Mouse (Mus musculus) heart, postnatal 0 days (tissue): ENCODE measurements around the gene Cldn1. TPM values are rescaled to one million over a fixed set of nuclear protein-coding genes. Genes with fewer than 3 reads are reported as not detected.

Experiments
- ATAC-seq: fragments of 200-750 bp; cut with Nextera tagmentation; 2 replicates; pipeline ENCODE4 v1.8.0; 2017; ENCODE audit warnings: low read depth, moderate number of reproducible peaks, moderate library complexity; ENCODE audit not compliant: insufficient read depth
- DNase-seq: peaks from one replicate; pipeline ENCODE4 v3.0.0-alpha.2; 2016; ENCODE audit warnings: low spot score
- H3K27ac ChIP-seq: fragments of 300-500 bp; sonication (generic); 2 replicates; pipeline ENCODE4 v1.5.1; 2014; ENCODE audit warnings: low read depth, mild to moderate bottlenecking
- H3K27me3 ChIP-seq: fragments of 300-500 bp; sonication (generic); 2 replicates; pipeline ENCODE4 v1.6.1; 2014; ENCODE audit warnings: low read length, mixed read lengths; ENCODE audit not compliant: control insufficient read depth, insufficient read depth
- H3K36me3 ChIP-seq: fragments of 300-500 bp; sonication (generic); replicated peaks from 2 replicates; pipeline ENCODE4 v1.6.1; 2014; ENCODE audit warnings: low read length, mixed read lengths; ENCODE audit not compliant: control insufficient read depth, insufficient read depth
- H3K4me1 ChIP-seq: fragments of 300-500 bp; sonication (generic); 2 replicates; pipeline ENCODE4 v1.6.1; 2014; ENCODE audit warnings: antibody characterized with exemption; ENCODE audit not compliant: control insufficient read depth, insufficient read depth
- H3K4me2 ChIP-seq: fragments of 300-500 bp; sonication (generic); 2 replicates; pipeline ENCODE4 v1.6.1; 2014; ENCODE audit warnings: low read depth, mild to moderate bottlenecking, low read length, moderate library complexity
- H3K4me3 ChIP-seq: fragments of 300-500 bp; sonication (generic); 2 replicates; pipeline ENCODE4 v1.5.1; 2014; ENCODE audit warnings: low read depth, low read length
- H3K9ac ChIP-seq: fragments of 300-500 bp; sonication (generic); replicated peaks from 2 replicates; pipeline ENCODE4 v1.6.1; 2014; ENCODE audit warnings: low read depth, low read length, mixed read lengths
- H3K9me3 ChIP-seq: fragments of 300-500 bp; sonication (generic); replicated peaks from 2 replicates; pipeline ENCODE4 v1.6.1; 2016; ENCODE audit warnings: low read length; ENCODE audit not compliant: control insufficient read depth
- CTCF ChIP-seq: IDR thresholded peaks from 2 replicates; pipeline ENCODE4 v1.5.1; 2016; ENCODE audit warnings: antibody characterized with exemption, control low read depth, low read depth
- EP300 ChIP-seq: IDR thresholded peaks from 2 replicates; pipeline ENCODE4 v1.6.1; 2016; ENCODE audit warnings: antibody characterized with exemption, low read depth
- WGBS: fragments of 180-500 bp; shearing (Covaris S2); extraction: QIAGEN DNeasy Blood & Tissue Kit; methylation state at CpG from one replicate; pipeline ENCODE4 v1.1.7; 2014; 5-methylcytosine and 5-hydroxymethylcytosine counted together
- polyA plus RNA-seq: library from polyadenylated mRNA; unstranded; fragments of >200 nt; fragmentation: Nextera tagmentation; extraction: Ambion mirVana; gene quantifications from 2 replicates; pipeline ENCODE4 v1.2.1, GENCODE M21; 2015
- total RNA-seq: library from RNA; depleted of rRNA; stranded (reverse); fragments of >200 nt; gene quantifications from 2 replicates; pipeline ENCODE4 v1.2.3, GENCODE M21; 2014; ENCODE audit warnings: low replicate concordance

Cldn1 gene
- total and polyA plus RNA-seq, 2 experiments from 2014 or later: 0.11 to 2.2 TPM

GRCm38 (mm10) chr16:26368121-26368520 lies 3.5 kb downstream of the Cldn1 start:
- no peaks in the 10 kb centered on the region for H3K36me3 ChIP-seq
- DNase-seq (no peak), ATAC-seq (no peak)
- H3K4me1 ChIP-seq: 0 out of 2 replicates have a peak, but pooled peaks cover 3% of the 10 kb centered on the region
- no peak for TF ChIP-seq CTCF
- no peak for TF ChIP-seq EP300
- no peak overlapping the region for H3K4me2 ChIP-seq
- no peaks in the 10 kb centered on the region for H3K27me3 ChIP-seq
- H3K9me3 ChIP-seq: no peaks in the 10 kb centered on the region
- H3K9ac ChIP-seq: no peak overlapping the region
- H3K27ac ChIP-seq: no peak overlapping the region
- 59% methylated on average over 5 of the region's 5 CpGs for WGBS
- no peak overlapping the region for H3K4me3 ChIP-seq

DNA sequence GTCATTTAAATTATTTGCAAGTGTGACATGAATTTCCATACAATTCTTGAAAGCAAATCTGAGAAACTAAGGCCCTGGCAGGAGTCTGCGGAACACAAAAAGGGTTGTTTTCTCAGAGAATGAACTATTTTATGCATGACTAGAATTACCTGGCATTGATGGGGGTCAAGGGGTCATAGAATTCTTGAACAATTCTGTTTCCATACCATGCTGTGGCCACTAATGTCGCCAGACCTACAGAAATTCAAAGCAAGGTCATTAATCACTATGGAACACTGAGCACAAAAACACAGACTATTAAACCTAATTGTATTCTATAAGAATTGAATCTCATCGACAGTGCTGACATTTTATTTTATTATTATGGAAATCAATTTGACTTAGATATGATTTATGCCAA lies 10.9 kb downstream of the Cldn1 start:
- no peak overlapping the region for H3K9ac ChIP-seq

DNA sequence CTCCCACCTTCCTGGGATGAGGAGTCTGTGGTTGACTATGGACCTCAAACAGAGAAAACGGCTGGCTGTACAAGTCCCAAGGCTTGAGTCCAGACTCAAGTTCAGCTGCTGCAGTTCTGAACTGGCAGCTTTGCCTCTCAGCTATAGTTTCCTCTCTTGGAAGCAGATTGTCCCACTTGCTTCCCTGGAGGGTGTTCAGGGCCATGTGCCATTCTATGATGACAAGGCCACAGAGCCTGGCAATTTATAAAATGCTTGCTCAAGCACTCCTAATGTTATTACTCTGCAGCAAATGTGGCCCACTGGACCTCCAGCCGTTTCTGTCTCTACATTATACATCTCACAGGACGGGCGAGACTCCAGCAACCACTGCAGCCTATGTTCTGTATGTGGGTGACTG lies 12.0 kb downstream of the Cldn1 start:
- H3K9ac ChIP-seq: no peak overlapping the region
- H3K36me3 ChIP-seq: no peaks in the 10 kb centered on the region
- H3K4me1 ChIP-seq: no peaks in the 10 kb centered on the region
- WGBS: 68% methylated on average over 4 of the region's 4 CpGs
- no peak for ATAC-seq
- no peak overlapping the region for H3K4me3 ChIP-seq
- H3K27me3 ChIP-seq: no peaks in the 10 kb centered on the region
- no peak for DNase-seq
- TF ChIP-seq EP300 (no peak), CTCF (no peak)
- no peak overlapping the region for H3K27ac ChIP-seq
- H3K9me3 ChIP-seq: peaks cover 4% of the 10 kb centered on the region; the same call in 1 of the 2 replicates
- H3K4me2 ChIP-seq: no peak overlapping the region

More for the DNA sequence above, 10.9 kb downstream of the Cldn1 start:
- Histone ChIP-seq H3K4me1 (no peaks in the 10 kb centered on the region), H3K4me3 (no peak overlapping the region), H3K9me3 (peaks cover 4% of the 10 kb centered on the region; the same call in 1 of the 2 replicates), H3K27ac (no peak overlapping the region), H3K4me2 (no peak overlapping the region), H3K36me3 (no peaks in the 10 kb centered on the region), H3K27me3 (no peaks in the 10 kb centered on the region)
- 87% methylated on average over 3 of the region's 3 CpGs for WGBS
- ATAC-seq (no peak), DNase-seq (no peak)
- TF ChIP-seq EP300 (no peak), CTCF (no peak)

- TF ChIP-seq EP300 (no peak), CTCF (no peak)
- Histone ChIP-seq H3K4me3 (no peak overlapping the region), H3K27me3 (no peaks in the 10 kb centered on the region), H3K4me2 (no peak overlapping the region), H3K27ac (no peak overlapping the region), H3K4me1 (no peaks in the 10 kb centered on the region), H3K9me3 (peaks cover 4% of the 10 kb centered on the region; the same call in 1 of the 2 replicates), H3K36me3 (no peaks in the 10 kb centered on the region), H3K9ac (no peak overlapping the region)
- DNase-seq: no peak
- no peak for ATAC-seq
- 89% methylated on average over 5 of the region's 5 CpGs for WGBS
Measured at GRCm38 (mm10) chr16:26358898-26359297, 12.7 kb downstream of the Cldn1 start.

GRCm38 (mm10) chr16:26357863-26358780 lies 13.5 kb downstream of the Cldn1 start:
- H3K4me2 ChIP-seq: no peak overlapping the region
- H3K9me3 ChIP-seq: peaks cover 4% of the 10 kb centered on the region; the same call in 1 of the 2 replicates
- H3K4me3 ChIP-seq: no peak overlapping the region
- no peak overlapping the region for H3K9ac ChIP-seq
- no peak overlapping the region for H3K27ac ChIP-seq
- ATAC-seq: no peak
- no peaks in the 10 kb centered on the region for H3K27me3 ChIP-seq
- WGBS: 65% methylated on average over 5 of the region's 5 CpGs
- no peaks in the 10 kb centered on the region for H3K36me3 ChIP-seq
- H3K4me1 ChIP-seq: no peaks in the 10 kb centered on the region
- DNase-seq: no peak
- TF ChIP-seq EP300 (no peak), CTCF (no peak)
